Mouse (Mus musculus): ENCODE results near the gene Iqgap1. TPM values are rescaled to one million over a fixed set of nuclear protein-coding genes. Genes with fewer than 3 reads are reported as not detected.

Gene Iqgap1
- polyA plus RNA-seq, 1 experiment = 38.1 TPM

DNA sequence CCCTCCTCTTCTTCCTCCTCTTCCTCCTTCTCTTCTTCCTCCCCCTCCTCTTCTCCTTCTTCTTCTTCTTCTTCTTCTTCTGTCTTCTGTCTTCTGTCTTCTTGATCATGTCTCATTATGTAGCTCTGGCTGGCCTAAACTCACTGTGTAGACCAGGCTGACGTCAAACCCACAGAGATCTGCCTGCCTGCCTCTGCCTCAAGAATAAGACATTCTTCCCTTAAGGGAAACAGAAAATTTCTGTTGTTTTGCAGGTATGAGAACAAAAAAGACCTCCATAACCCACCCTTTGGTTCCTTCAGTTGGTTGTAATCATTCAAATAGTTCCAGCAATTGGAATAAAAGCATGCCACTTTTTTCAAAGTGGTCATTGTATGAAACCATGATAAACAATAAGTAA lies 38.4 kb upstream of the Iqgap1 start:
- WGBS = 50% methylated on average over 1 of the region's 1 CpGs
- H3K36me3 ChIP-seq (ENCODE audit: control insufficient read depth, insufficient read depth, low read length) = peaks cover 3% of the 10 kb centered on the region; the same call in 1 of the 2 replicates
- no peaks in the 10 kb centered on the region for H3K27me3 ChIP-seq (replicated peaks; ENCODE audit: control insufficient read depth, insufficient read depth, low read length)
- peaks cover 24% of the 10 kb centered on the region for H3K4me1 ChIP-seq (ENCODE audit: control insufficient read depth, insufficient read depth, low read length)
- no peak for TF ChIP-seq POLR2A (IDR thresholded peaks at IDR 0.05; ENCODE audit: low read depth, low read length)
- TF ChIP-seq CTCF (conservative IDR thresholded peaks at IDR 0.05; ENCODE audit: insufficient read depth, insufficient read length, low read depth, low read length) = no peak
- H3K27ac ChIP-seq (ENCODE audit: insufficient read depth, low read depth, low read length) = peak overlapping the region; percentile 5; the same call in 1 of the 2 replicates
- no peak overlapping the region for H3K4me3 ChIP-seq (ENCODE audit: insufficient read depth, low read depth, low read length)
- DNase-seq = no peak

GRCm38 (mm10) chr7:80863520-80863919 lies 37.7 kb upstream of the Iqgap1 start:
- Histone ChIP-seq H3K27ac (ENCODE audit: insufficient read depth, low read depth, low read length) (peak overlapping the region; percentile 15; the same call in 1 of the 2 replicates), H3K4me1 (ENCODE audit: control insufficient read depth, insufficient read depth, low read length) (peaks cover 24% of the 10 kb centered on the region), H3K36me3 (ENCODE audit: control insufficient read depth, insufficient read depth, low read length) (peaks cover 3% of the 10 kb centered on the region; the same call in 1 of the 2 replicates), H3K4me3 (ENCODE audit: insufficient read depth, low read depth, low read length) (no peak overlapping the region), H3K27me3 (replicated peaks; ENCODE audit: control insufficient read depth, insufficient read depth, low read length) (no peaks in the 10 kb centered on the region)
- no peak for TF ChIP-seq POLR2A (IDR thresholded peaks at IDR 0.05; ENCODE audit: low read depth, low read length)
- TF ChIP-seq CTCF (conservative IDR thresholded peaks at IDR 0.05; ENCODE audit: insufficient read depth, insufficient read length, low read depth, low read length) = no peak
- 68% methylated on average over 5 of the region's 5 CpGs for WGBS
- no peak for DNase-seq

GRCm38 (mm10) chr7:80862475-80862874 lies 36.7 kb upstream of the Iqgap1 start:
- Histone ChIP-seq H3K4me3 (ENCODE audit: insufficient read depth, low read depth, low read length) (no peak overlapping the region), H3K36me3 (ENCODE audit: control insufficient read depth, insufficient read depth, low read length) (no peaks in the 10 kb centered on the region), H3K4me1 (ENCODE audit: control insufficient read depth, insufficient read depth, low read length) (peaks cover 24% of the 10 kb centered on the region), H3K27ac (ENCODE audit: insufficient read depth, low read depth, low read length) (no peak overlapping the region), H3K27me3 (replicated peaks; ENCODE audit: control insufficient read depth, insufficient read depth, low read length) (no peaks in the 10 kb centered on the region)
- DNase-seq = no peak
- no peak for TF ChIP-seq CTCF (conservative IDR thresholded peaks at IDR 0.05; ENCODE audit: insufficient read depth, insufficient read length, low read depth, low read length)
- no peak for TF ChIP-seq POLR2A (IDR thresholded peaks at IDR 0.05; ENCODE audit: low read depth, low read length)
- 87% methylated on average over 2 of the region's 2 CpGs for whole genome bisulfite sequencing

DNA sequence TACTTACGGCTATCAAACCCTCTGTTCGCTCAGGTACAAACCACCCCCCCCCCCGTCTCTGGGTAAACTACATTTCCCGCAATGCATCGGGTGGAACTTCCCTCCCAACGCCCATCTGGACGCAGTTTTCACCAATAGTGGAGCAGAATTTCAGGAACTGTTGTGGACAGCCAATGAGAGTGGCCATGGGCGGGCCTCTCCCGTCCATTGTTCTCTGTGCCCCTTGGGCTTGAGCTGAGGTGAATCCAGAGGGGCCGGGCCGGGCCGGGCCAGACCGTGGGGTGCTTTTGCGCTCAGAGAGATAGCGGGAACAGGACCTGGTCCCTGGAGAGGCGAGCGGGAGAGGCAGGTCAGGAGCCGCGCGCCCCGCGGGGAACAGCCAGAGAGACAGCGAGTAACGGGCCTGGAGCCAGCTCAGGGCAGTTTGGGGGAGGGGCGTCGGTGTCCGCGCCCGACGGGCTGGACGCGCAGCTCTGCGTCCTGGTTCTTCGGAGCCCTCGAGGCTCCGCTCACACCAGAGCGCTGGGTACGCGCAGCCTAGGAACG lies 35.0 kb upstream of the Iqgap1 start, which contains the start of gene Zscan2:
Gene Zscan2 (plus strand): TSS at position 192 of the 546 bp plus-strand sequence.
- Histone ChIP-seq H3K36me3 (ENCODE audit: control insufficient read depth, insufficient read depth, low read length) (no peaks in the 10 kb centered on the region), H3K27me3 (replicated peaks; ENCODE audit: control insufficient read depth, insufficient read depth, low read length) (no peaks in the 10 kb centered on the region), H3K27ac (ENCODE audit: insufficient read depth, low read depth, low read length) (peak within 1 kb of the TSS; percentile 73), H3K4me3 (ENCODE audit: insufficient read depth, low read depth, low read length) (peak within 1 kb of the TSS; percentile 86), H3K4me1 (ENCODE audit: control insufficient read depth, insufficient read depth, low read length) (peaks cover 12% of the 10 kb centered on the region)
- DNase-seq = peak; percentile 97
- TF ChIP-seq CTCF (conservative IDR thresholded peaks at IDR 0.05; ENCODE audit: insufficient read depth, insufficient read length, low read depth, low read length) (no peak), POLR2A (IDR thresholded peaks at IDR 0.05; ENCODE audit: low read depth, low read length) (no peak)
- WGBS = under 1% methylated on average over 40 of the region's 40 CpGs

DNA sequence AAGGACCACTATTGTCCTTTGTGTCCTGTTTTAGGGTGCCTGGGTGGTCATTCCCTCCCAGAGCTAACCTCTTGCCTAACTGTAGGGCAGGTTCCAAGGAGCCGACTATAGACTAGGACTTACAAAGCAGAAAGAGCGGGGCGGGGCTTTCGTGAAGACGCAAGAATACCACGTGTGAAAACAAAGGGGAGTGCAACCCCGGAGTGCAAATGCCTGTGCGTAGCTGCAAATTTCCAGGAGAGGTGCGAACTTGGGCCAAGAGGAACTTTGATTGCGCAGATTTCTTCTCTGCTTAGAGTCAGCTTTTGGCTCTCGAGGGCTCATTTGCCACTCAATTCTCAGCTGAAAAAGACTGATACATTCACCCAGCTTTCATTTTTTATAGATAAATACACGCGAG lies 34.5 kb upstream of the Iqgap1 start:
- no peaks in the 10 kb centered on the region for H3K36me3 ChIP-seq (ENCODE audit: control insufficient read depth, insufficient read depth, low read length)
- H3K27me3 ChIP-seq (replicated peaks; ENCODE audit: control insufficient read depth, insufficient read depth, low read length) = no peaks in the 10 kb centered on the region
- H3K27ac ChIP-seq (ENCODE audit: insufficient read depth, low read depth, low read length) = peak overlapping the region; percentile 13; the same call in 1 of the 2 replicates
- DNase-seq = peak; percentile 78
- peak overlapping the region; percentile 51 for H3K4me3 ChIP-seq (ENCODE audit: insufficient read depth, low read depth, low read length)
- H3K4me1 ChIP-seq (ENCODE audit: control insufficient read depth, insufficient read depth, low read length) = peaks cover 10% of the 10 kb centered on the region
- TF ChIP-seq POLR2A (IDR thresholded peaks at IDR 0.05; ENCODE audit: low read depth, low read length) (no peak), CTCF (conservative IDR thresholded peaks at IDR 0.05; ENCODE audit: insufficient read depth, insufficient read length, low read depth, low read length) (no peak)
- WGBS = under 1% methylated on average over 13 of the region's 13 CpGs

GRCm38 (mm10) chr7:80857181-80857580 lies 31.4 kb upstream of the Iqgap1 start:
- peak; percentile 88 for DNase-seq
- Histone ChIP-seq H3K36me3 (ENCODE audit: control insufficient read depth, insufficient read depth, low read length) (no peaks in the 10 kb centered on the region), H3K4me3 (ENCODE audit: insufficient read depth, low read depth, low read length) (no peak overlapping the region), H3K27ac (ENCODE audit: insufficient read depth, low read depth, low read length) (no peak overlapping the region), H3K27me3 (replicated peaks; ENCODE audit: control insufficient read depth, insufficient read depth, low read length) (no peaks in the 10 kb centered on the region), H3K4me1 (ENCODE audit: control insufficient read depth, insufficient read depth, low read length) (peaks cover 3% of the 10 kb centered on the region; the same call in 1 of the 2 replicates)
- TF ChIP-seq CTCF (conservative IDR thresholded peaks at IDR 0.05; ENCODE audit: insufficient read depth, insufficient read length, low read depth, low read length) (peak; percentile 97), POLR2A (IDR thresholded peaks at IDR 0.05; ENCODE audit: low read depth, low read length) (no peak)
- WGBS = 18% methylated on average over 6 of the region's 6 CpGs

- Histone ChIP-seq H3K27ac (ENCODE audit: insufficient read depth, low read depth, low read length) (no peak overlapping the region), H3K36me3 (ENCODE audit: control insufficient read depth, insufficient read depth, low read length) (no peaks in the 10 kb centered on the region), H3K4me1 (ENCODE audit: control insufficient read depth, insufficient read depth, low read length) (peaks cover 3% of the 10 kb centered on the region; the same call in 1 of the 2 replicates), H3K27me3 (replicated peaks; ENCODE audit: control insufficient read depth, insufficient read depth, low read length) (no peaks in the 10 kb centered on the region), H3K4me3 (ENCODE audit: insufficient read depth, low read depth, low read length) (no peak overlapping the region)
- DNase-seq = no peak
- TF ChIP-seq POLR2A (IDR thresholded peaks at IDR 0.05; ENCODE audit: low read depth, low read length) (no peak), CTCF (conservative IDR thresholded peaks at IDR 0.05; ENCODE audit: insufficient read depth, insufficient read length, low read depth, low read length) (no peak)
Observed at GRCm38 (mm10) chr7:80855316-80855715, 29.5 kb upstream of the Iqgap1 start.
